Mouse (Mus musculus): ENCODE measurements at regions not wholly inside any gene's neighbourhood (a gene's known extent, or its start where the extent isn't known, plus 50 kb on each side); places are given as distances from the start of the nearest gene placed in this dataset.
"Not testable (repeated sequence)": the region's sequence is repeated elsewhere in the genome, so short reads cannot be mapped to it uniquely, and the experiment has no call there.

GRCm38 (mm10) chr3:69669541-69669940, 52.2 kb upstream of the Nmd3 start:
- ATAC-seq, result no peak

DNA sequence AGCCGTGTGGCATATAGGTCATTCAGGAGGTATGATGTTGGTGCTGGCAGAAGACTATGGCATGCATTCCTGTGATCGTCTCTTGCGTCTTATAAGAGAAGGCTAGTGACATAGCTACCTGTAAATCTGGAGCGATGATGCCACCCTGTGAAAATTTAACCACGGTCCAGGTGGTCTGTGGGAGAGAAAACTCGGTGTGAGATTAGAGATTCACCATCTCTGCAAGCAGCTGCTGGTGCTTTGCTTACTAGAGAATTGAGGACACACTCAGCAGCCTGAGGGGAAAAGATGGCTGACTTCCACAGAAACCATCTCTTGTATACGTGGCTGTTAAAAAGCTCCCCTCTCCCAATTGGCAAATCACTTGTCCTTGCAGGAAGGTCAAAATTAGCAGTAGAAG, 54.0 kb upstream of the Nmd3 start:
- ATAC-seq, result no peak

GRCm38 (mm10) chr3:69667359-69667758, 54.4 kb upstream of the Nmd3 start:
- no peak for ATAC-seq

DNA sequence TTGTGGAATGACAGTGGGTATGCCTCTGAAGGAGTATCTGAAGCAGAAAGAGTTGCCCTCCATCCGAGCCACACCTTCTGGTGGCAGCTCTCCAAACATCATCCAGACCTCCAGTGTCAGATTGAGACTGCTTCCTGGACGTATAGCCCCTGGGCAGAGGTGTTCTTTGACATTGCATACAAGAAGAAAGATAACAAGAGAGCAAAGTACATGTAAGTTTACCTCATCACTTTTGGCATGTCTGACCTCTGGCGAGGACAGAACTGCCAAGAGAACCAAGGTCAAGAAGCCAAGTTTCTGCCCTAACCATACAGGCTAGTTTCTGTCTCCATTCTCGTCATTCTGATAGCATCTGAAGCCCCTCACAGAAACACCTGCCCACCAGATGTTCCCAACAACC, 57.5 kb upstream of the Nmd3 start:
- no peak for ATAC-seq

DNA sequence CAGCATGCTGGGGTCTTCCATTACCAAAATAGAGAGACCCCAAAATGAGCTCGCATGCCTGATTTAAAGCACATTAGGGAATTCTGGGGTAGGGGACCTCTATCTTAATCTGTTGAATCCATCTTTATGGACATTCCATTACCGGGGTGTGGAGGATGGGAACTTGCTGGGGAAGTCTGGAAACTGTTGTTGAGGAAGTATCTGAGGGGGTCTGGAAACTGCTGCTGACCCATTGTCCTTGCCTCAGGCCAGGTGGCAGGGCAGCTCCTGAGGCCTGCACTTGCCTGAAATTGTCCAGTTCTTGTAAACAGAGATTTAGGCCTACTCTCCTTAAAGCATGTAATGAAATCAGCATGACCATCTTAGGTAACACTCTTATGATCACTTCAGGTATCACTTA, 59.4 kb upstream of the B3galnt1 start:
- no peak for ATAC-seq

DNA sequence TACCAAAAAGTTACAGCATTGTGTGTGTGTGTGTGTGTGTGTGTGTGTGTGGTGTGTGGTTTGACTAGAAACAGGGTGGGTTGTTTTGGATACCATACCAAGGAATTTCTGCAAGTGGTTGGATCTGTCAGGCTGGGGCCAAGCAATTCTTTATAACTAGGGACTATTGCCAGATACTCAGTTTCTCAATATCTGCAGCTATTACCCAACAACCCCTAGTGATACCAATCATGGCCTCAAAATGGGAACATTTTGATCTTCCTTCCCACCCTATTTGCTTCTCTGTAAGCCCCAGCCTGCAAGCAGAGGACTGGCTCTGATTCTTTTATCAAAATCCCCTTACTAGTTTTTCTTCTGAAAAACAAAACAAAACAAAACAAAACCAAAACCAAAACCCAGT, 58.8 kb upstream of the B3galnt1 start:
- ATAC-seq, result peak; percentile 49

DNA sequence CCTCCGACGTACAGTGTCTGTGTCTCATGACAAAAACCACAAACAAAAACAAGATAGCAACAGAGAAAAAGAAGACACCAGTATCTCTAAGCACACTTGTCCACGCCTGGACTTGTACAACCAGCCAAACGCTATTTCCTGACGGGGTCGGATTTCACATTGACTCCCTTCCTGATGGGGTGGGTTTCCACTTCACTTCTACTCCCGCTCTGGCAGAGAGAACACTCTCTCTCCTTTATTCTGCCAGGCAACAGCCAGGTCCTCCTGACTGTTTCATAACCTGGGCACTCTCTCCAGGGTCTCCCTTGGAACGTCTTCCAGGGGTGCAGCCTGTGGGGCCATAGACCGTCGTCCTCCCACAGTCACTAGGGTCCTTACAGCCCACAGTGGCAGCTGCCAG, 56.9 kb upstream of the B3galnt1 start:
- ATAC-seq, result not testable (repeated sequence)

GRCm38 (mm10) chr3:69655001-69655400, 56.2 kb upstream of the B3galnt1 start:
- peak; percentile 72 for ATAC-seq

DNA sequence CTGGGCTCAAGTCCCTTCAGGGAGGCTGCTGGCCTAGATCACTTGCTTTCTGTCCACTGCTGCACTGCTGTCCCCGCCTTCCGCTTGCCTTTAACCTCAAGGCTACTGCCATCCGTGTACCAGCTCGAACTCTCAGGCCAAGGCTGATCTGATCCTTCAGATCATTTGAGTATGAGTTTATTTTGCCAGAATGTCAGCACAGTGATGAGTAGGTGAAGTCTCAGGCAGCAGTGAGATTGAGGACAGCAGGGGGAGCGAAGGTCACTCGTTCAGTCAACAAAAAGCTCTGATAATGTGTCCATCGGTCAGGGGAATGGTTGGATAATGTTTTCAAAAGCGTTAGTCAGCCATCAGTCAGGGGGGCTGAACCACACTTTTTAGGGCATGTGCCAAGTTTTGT, 54.6 kb upstream of the B3galnt1 start:
- ATAC-seq, result not testable (repeated sequence)

GRCm38 (mm10) chr3:69649561-69649960, 50.8 kb upstream of the B3galnt1 start:
- no peak for ATAC-seq

Data from CD4-positive, CD25-positive, alpha-beta regulatory T cell, adult 4 months (primary cell).